Mouse (Mus musculus) heart, postnatal 0 days (tissue): Measurements from ENCODE around the gene Glod4.

Experiments
- CTCF ChIP-seq: IDR thresholded peaks from 2 replicates; pipeline ENCODE4 v1.5.1; 2016; ENCODE audit warnings: antibody characterized with exemption, control low read depth, low read depth
- EP300 ChIP-seq: IDR thresholded peaks from 2 replicates; pipeline ENCODE4 v1.6.1; 2016; ENCODE audit warnings: antibody characterized with exemption, low read depth

GRCm38 (mm10) chr11:76074296-76075093 is 169.0 kb downstream of the Glod4 start:
- TF ChIP-seq CTCF (no peak), EP300 (no peak)
